Mouse (Mus musculus) embryonic fibroblast, embryonic 13.5 days (primary cell): ENCODE measurements at regions not wholly inside any gene's neighbourhood (a gene's known extent, or its start where the extent isn't known, plus 50 kb on each side); places are given as distances from the start of the nearest gene placed in this dataset.

Source experiments
- CTCF ChIP-seq: IDR thresholded peaks from 2 replicates; pipeline ENCODE4 v1.5.1; 2011; ENCODE audit warnings: mild to moderate bottlenecking, control low read depth, low read length, moderate library complexity, borderline replicate concordance; ENCODE audit not compliant: insufficient read depth
- POLR2A ChIP-seq: IDR thresholded peaks from 2 replicates; pipeline ENCODE4 v1.6.1; 2011; ENCODE audit warnings: low read depth, mild to moderate bottlenecking, control low read depth, low read length, moderate library complexity

- no peak for TF ChIP-seq CTCF
- TF ChIP-seq POLR2A: no peak
Measured at GRCm38 (mm10) chr14:79849617-79850435, 78.7 kb upstream of the Pcdh8 start.
